Mouse (Mus musculus) heart, postnatal 0 days (tissue): ENCODE measurements around the gene Fam3c. TPM values are rescaled to one million over a fixed set of nuclear protein-coding genes. Genes with fewer than 3 reads are reported as not detected.

Experiments used
- ATAC-seq: fragments of 200-750 bp; cut with Nextera tagmentation; 2 replicates; pipeline ENCODE4 v1.8.0; 2017; ENCODE audit warnings: low read depth, moderate number of reproducible peaks, moderate library complexity; ENCODE audit not compliant: insufficient read depth
- DNase-seq: peaks from one replicate; pipeline ENCODE4 v3.0.0-alpha.2; 2016; ENCODE audit warnings: low spot score
- H3K27ac ChIP-seq: fragments of 300-500 bp; sonication (generic); 2 replicates; pipeline ENCODE4 v1.5.1; 2014; ENCODE audit warnings: low read depth, mild to moderate bottlenecking
- H3K27me3 ChIP-seq: fragments of 300-500 bp; sonication (generic); 2 replicates; pipeline ENCODE4 v1.6.1; 2014; ENCODE audit warnings: low read length, mixed read lengths; ENCODE audit not compliant: control insufficient read depth, insufficient read depth
- H3K36me3 ChIP-seq: fragments of 300-500 bp; sonication (generic); replicated peaks from 2 replicates; pipeline ENCODE4 v1.6.1; 2014; ENCODE audit warnings: low read length, mixed read lengths; ENCODE audit not compliant: control insufficient read depth, insufficient read depth
- H3K4me1 ChIP-seq: fragments of 300-500 bp; sonication (generic); 2 replicates; pipeline ENCODE4 v1.6.1; 2014; ENCODE audit warnings: antibody characterized with exemption; ENCODE audit not compliant: control insufficient read depth, insufficient read depth
- H3K4me2 ChIP-seq: fragments of 300-500 bp; sonication (generic); 2 replicates; pipeline ENCODE4 v1.6.1; 2014; ENCODE audit warnings: low read depth, mild to moderate bottlenecking, low read length, moderate library complexity
- H3K4me3 ChIP-seq: fragments of 300-500 bp; sonication (generic); 2 replicates; pipeline ENCODE4 v1.5.1; 2014; ENCODE audit warnings: low read depth, low read length
- H3K9ac ChIP-seq: fragments of 300-500 bp; sonication (generic); replicated peaks from 2 replicates; pipeline ENCODE4 v1.6.1; 2014; ENCODE audit warnings: low read depth, low read length, mixed read lengths
- H3K9me3 ChIP-seq: fragments of 300-500 bp; sonication (generic); replicated peaks from 2 replicates; pipeline ENCODE4 v1.6.1; 2016; ENCODE audit warnings: low read length; ENCODE audit not compliant: control insufficient read depth
- CTCF ChIP-seq: IDR thresholded peaks from 2 replicates; pipeline ENCODE4 v1.5.1; 2016; ENCODE audit warnings: antibody characterized with exemption, control low read depth, low read depth
- EP300 ChIP-seq: IDR thresholded peaks from 2 replicates; pipeline ENCODE4 v1.6.1; 2016; ENCODE audit warnings: antibody characterized with exemption, low read depth
- WGBS: fragments of 180-500 bp; shearing (Covaris S2); extraction: QIAGEN DNeasy Blood & Tissue Kit; methylation state at CpG from one replicate; pipeline ENCODE4 v1.1.7; 2014; 5-methylcytosine and 5-hydroxymethylcytosine counted together
- polyA plus RNA-seq: library from polyadenylated mRNA; unstranded; fragments of >200 nt; fragmentation: Nextera tagmentation; extraction: Ambion mirVana; gene quantifications from 2 replicates; pipeline ENCODE4 v1.2.1, GENCODE M21; 2015
- total RNA-seq: library from RNA; depleted of rRNA; stranded (reverse); fragments of >200 nt; gene quantifications from 2 replicates; pipeline ENCODE4 v1.2.3, GENCODE M21; 2014; ENCODE audit warnings: low replicate concordance

Fam3c gene
- total and polyA plus RNA-seq, 2 experiments from 2014 or later: 7.3 to 27.9 TPM

DNA sequence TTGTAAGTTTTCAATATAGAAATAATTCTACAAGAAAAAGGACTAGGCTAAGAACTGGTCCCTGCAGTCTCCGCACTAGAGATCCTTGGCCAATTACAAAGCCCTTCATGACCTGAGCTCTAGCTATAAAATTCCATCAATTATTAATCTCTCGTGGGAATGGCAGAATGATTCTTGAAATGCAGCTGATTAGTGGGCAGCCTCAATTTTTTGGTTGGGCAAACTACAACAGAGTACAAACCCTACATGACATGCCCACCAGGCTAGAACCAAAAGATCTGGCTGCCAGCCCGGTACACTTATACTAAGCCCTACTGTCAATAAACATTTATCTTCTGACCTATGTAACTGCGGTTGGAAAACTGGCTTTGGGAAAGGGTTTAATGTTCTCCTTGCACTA, 29.0 kb downstream of the Fam3c start:
- no peak overlapping the region for H3K4me2 ChIP-seq
- ATAC-seq (no peak), DNase-seq (no peak)
- H3K27me3 ChIP-seq: no peaks in the 10 kb centered on the region
- H3K4me3 ChIP-seq: no peak overlapping the region
- no peak overlapping the region for H3K9ac ChIP-seq
- no peak for TF ChIP-seq EP300
- no peak for TF ChIP-seq CTCF
- peaks cover under 1% of the 10 kb centered on the region; the same call in 1 of the 2 replicates for H3K36me3 ChIP-seq
- no peak overlapping the region for H3K27ac ChIP-seq
- peaks cover 6% of the 10 kb centered on the region; the same call in 1 of the 2 replicates for H3K4me1 ChIP-seq
- no peaks in the 10 kb centered on the region for H3K9me3 ChIP-seq
- WGBS: 57% methylated on average over 4 of the region's 4 CpGs

DNA sequence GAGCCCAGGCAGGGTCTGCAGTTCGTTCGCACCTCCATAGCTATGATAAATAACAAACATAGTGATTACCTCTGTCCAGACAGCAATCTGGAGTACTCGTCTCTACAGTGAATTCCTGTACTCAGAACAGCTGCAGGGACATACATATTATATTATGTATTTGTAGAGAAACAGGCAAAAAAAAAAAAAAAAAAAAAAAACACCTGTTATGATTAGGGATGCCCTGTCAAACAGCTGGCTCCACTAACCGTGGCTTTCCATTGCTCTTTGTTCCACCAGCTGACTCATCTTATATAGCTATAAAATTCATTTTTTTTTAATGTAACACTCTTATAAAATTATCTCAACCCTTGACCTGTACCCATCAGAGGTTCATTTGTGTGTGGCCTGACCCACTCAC, 29.8 kb downstream of the Fam3c start:
- Histone ChIP-seq H3K27ac (no peak overlapping the region), H3K4me2 (no peak overlapping the region), H3K9me3 (no peaks in the 10 kb centered on the region), H3K27me3 (no peaks in the 10 kb centered on the region), H3K36me3 (peaks cover 8% of the 10 kb centered on the region; the same call in 1 of the 2 replicates), H3K4me3 (no peak overlapping the region), H3K9ac (no peak overlapping the region), H3K4me1 (peaks cover 6% of the 10 kb centered on the region; the same call in 1 of the 2 replicates)
- TF ChIP-seq EP300: no peak
- TF ChIP-seq CTCF: no peak
- ATAC-seq: no peak
- WGBS: 79% methylated on average over 4 of the region's 4 CpGs
- DNase-seq: no peak

DNA sequence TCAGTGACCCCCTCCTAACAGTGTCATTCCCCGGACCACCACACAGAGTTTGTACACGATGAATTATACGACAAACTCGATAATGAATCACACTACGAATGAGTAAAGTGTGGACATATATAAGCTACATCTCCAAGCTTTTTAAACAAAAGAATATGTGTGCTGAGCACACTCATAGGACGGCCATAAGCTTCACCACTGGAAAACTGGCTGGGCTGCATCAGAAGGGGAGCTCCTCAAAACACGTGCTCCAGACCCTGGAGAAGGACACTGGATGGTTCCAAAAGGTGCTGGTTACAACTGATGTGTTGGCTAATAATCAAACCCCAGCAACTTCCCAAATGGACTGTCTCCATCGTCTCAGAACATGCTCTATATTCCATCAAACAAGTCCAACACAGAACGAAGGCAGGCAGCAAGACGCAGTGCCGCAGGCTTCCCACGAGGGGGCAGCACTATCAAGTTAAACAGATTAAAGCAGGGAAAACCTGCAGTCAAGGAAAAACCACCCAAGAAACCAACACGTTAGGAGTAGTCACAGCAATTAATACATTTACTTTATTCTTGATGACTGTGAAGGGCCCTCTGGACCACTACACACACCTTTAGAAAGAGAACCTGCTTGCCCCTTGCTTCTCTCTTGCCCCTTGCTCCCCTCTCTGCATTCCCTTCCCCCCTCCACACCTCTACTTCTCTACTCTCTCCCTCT, 30.5 kb downstream of the Fam3c start:
- TF ChIP-seq EP300 (no peak), CTCF (peak; percentile 87)
- no peaks in the 10 kb centered on the region for H3K9me3 ChIP-seq
- DNase-seq (peak; percentile 50), ATAC-seq (peak; percentile 14; the same call in 1 of the 2 replicates)
- peaks cover 6% of the 10 kb centered on the region; the same call in 1 of the 2 replicates for H3K4me1 ChIP-seq
- H3K27ac ChIP-seq: no peak overlapping the region
- H3K4me2 ChIP-seq: no peak overlapping the region
- H3K4me3 ChIP-seq: no peak overlapping the region
- WGBS: 57% methylated on average over 13 of the region's 13 CpGs
- H3K27me3 ChIP-seq: no peaks in the 10 kb centered on the region
- H3K36me3 ChIP-seq: peaks cover 14% of the 10 kb centered on the region
- H3K9ac ChIP-seq: no peak overlapping the region

DNA sequence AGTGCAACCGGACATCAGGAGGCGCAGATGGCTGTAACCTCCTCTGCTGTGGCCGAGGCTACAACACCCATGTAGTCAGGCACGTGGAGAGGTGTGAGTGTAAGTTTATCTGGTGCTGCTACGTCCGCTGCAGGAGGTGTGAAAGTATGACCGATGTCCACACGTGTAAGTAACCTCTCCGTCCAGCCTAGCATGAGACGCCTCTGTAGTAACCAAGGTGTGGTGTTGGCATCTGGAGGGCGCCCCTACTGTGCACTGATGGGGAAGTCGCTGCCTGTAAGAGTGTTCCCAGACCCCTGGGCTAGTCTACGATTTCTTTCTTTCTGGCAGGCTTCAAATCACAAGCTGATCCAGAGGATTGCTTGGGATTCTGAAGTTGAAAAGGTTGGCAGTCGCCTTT, 58.0 kb downstream of the Fam3c start:
- H3K4me2 ChIP-seq: no peak overlapping the region
- no peak for DNase-seq
- H3K4me1 ChIP-seq: no peaks in the 10 kb centered on the region
- peaks cover 3% of the 10 kb centered on the region; the same call in 1 of the 2 replicates for H3K27me3 ChIP-seq
- ATAC-seq: peak; percentile 27; the same call in 1 of the 2 replicates
- H3K9ac ChIP-seq: no peak overlapping the region
- 47% methylated on average over 14 of the region's 14 CpGs for WGBS
- no peaks in the 10 kb centered on the region for H3K9me3 ChIP-seq
- H3K4me3 ChIP-seq: no peak overlapping the region
- no peak overlapping the region for H3K27ac ChIP-seq
- TF ChIP-seq CTCF (no peak), EP300 (no peak)
- H3K36me3 ChIP-seq: no peaks in the 10 kb centered on the region

DNA sequence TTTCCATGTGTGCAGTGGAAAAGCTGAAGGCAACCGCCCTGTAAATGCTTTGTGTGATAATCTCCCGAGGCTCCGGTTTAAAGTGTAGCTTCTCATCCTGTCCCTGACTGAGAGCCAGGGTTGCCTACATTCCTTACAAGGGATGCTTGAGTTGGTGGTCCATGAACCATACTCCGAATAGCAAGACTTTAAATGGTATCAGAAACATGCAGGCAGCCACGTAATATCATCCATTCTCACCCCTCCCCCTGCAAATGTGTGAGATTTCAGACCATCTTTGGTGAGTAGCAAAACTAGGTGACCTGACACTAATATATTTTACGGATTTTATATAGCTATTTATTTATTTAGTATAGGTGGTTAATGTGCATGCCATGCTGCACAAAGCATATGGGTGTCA, 59.0 kb downstream of the Fam3c start:
- Histone ChIP-seq H3K4me2 (no peak overlapping the region), H3K36me3 (no peaks in the 10 kb centered on the region), H3K9ac (no peak overlapping the region), H3K27ac (no peak overlapping the region), H3K9me3 (no peaks in the 10 kb centered on the region), H3K4me3 (no peak overlapping the region), H3K27me3 (peaks cover 3% of the 10 kb centered on the region; the same call in 1 of the 2 replicates), H3K4me1 (no peaks in the 10 kb centered on the region)
- TF ChIP-seq CTCF (no peak), EP300 (no peak)
- DNase-seq (no peak), ATAC-seq (no peak)
- 69% methylated on average over 6 of the region's 6 CpGs for WGBS

DNA sequence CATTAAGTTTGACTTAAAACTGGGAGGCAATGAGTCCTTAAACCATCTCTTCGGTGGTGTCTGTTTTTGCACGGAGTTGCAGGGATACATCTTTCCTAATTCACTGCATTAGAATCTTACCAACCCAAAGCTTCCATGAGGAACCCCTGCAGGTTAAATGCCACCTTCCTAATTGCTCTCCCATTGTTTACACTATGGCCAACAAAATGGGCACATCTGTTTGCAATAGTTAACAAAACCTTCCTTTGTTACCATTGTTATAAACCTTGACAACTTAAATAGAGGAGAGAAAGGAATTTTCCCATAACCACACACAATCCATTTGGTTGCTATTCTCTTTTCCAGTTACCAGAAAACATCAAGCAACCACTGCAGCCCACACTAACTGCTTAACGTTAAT, 62.1 kb downstream of the Fam3c start:
- TF ChIP-seq EP300: no peak
- TF ChIP-seq CTCF: no peak
- no peak overlapping the region for H3K27ac ChIP-seq
- 72% methylated on average over 3 of the region's 3 CpGs for WGBS
- DNase-seq (no peak), ATAC-seq (no peak)
- H3K36me3 ChIP-seq: no peaks in the 10 kb centered on the region
- H3K4me1 ChIP-seq: peaks cover 2% of the 10 kb centered on the region; the same call in 1 of the 2 replicates
- no peak overlapping the region for H3K4me2 ChIP-seq
- no peak overlapping the region for H3K4me3 ChIP-seq
- no peak overlapping the region for H3K9ac ChIP-seq
- H3K9me3 ChIP-seq: no peaks in the 10 kb centered on the region
- H3K27me3 ChIP-seq: peaks cover 21% of the 10 kb centered on the region
